Mouse (Mus musculus) brain, adult 2 months (tissue): ENCODE results near the gene Aff4.

Experiments used
- DNase-seq: peaks from one replicate; pipeline ENCODE4 v3.0.0; 2011; ENCODE audit warnings: low read depth, low spot score

Gene Aff4

DNA sequence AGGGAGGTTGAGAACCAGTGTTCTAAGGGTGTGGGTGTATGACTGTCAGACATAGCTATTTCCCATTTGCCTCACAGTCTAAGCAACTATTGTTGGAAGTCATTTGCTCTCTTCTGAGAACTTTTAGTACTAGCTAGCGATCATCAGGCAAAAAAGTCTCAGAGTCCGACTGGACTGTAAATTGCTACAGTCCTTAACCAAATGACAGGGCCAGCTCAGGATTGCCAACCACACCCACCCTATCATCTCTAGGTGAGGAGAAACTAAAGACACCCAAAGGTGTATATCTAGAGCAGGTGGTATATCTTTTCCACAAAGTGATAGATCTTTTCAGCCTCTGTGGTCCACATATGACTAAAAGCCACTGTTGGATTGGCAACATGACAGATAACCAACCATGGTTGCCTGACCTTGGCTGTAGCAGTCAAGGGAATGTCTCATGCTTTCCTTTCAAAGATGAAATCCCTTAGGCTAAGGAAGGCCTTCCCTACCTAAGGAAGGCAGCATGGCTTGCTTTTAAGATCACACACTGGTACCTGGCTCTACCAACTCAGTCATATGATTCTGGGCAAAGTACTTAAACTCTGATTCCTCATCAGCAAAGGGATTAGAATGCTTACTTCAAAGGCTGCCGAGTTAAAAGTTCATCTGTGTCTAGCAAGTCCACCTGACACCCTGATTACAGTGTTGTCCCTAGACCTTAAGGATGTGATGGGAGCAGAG, 77.5 kb downstream of the Aff4 start:
- DNase-seq = no peak

DNA sequence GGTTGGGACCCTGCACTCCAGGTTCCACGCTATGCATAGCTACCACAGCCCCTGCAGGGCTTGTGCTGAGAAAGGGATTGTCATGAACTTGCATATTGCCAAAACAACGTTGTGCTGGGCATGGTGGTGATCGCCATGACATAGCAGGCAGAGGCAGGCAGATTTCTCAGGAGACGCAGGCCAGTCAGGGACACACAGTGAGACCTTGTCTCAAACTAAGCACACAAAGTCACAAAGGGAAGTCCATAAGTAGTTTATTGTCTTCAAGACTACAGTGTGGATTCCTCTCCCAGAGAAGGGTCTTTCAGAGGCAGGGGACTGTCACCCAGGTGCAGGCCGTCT, 78.1 kb downstream of the Aff4 start:
- DNase-seq = no peak

DNA sequence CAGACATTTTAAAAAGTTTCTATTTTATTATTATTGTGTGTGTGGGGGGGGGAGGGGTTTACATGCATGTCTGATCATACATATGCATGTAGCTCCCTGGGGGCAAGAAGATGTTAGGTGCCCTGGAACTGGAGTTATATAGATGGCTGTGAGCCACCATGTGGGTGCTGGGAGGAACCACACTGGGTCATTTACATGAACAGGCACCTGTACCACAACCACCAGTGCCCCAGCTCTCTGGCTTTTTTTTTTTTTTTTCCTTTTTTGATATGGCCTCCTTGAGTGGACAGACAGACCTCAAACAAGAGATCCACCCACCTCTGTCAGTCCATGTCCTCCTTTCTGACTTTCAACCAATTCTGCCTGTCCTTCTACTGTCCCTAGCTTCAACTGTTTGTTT, 78.5 kb downstream of the Aff4 start:
- DNase-seq = no peak

DNA sequence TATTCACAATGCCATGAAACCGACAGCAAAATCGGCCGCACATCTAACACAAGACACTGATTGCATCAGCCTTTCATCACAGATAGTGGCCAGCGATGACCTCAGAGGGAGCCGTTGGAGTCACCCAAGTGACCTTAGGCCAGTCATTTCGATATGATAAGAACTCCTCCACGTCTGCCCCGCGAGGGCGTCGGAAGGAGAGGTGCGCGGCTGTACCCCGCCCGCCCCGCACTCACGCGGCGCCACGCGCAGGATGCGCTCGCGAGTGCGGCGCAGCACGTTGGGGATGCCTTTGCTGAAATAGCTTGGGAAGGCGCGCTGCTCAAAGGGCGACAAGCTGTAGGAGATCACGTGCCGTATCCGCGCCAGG, 79.7 kb downstream of the Aff4 start:
- DNase-seq = no peak

DNA sequence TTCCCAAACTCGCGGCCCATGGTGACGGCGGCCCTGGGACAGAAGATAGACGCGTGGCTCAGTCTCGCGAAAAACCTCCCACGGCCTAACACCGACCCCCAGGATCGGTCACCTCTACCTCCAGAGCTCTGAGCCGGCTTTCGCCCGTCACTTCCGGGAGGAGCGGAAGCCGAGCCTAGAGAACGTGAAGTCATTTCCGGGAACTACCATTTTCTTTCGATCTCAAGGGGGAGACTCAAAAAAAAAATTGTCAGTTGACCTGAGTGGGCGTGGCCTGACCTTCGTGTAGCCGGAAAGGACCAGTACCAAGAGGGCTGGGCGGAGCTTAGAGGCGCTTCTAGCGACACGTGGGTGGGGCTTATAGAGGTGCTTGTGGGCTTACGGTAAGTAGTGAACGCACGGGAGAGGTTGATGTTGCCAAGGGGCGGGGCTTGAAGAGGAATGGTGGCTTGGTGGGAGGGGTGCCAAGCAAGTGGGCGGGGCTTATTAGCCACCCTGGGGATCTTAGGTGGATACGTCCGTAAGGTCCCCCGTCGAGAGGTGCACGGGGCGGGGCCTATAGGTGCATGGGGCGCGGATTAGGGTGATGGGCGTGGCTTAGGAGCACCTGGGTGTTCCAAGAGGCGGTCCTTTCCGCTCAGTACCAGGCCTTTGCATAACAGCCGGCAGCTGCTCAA, 80.2 kb downstream of the Aff4 start, which contains the start of the genes Uqcrq and Gdf9:
Uqcrq (minus strand) TSS at position 162 of the 677 bp plus-strand sequence.
Gdf9 (plus strand) TSS at position 354 of the 677 bp plus-strand sequence.
- peak; percentile 100 for DNase-seq

DNA sequence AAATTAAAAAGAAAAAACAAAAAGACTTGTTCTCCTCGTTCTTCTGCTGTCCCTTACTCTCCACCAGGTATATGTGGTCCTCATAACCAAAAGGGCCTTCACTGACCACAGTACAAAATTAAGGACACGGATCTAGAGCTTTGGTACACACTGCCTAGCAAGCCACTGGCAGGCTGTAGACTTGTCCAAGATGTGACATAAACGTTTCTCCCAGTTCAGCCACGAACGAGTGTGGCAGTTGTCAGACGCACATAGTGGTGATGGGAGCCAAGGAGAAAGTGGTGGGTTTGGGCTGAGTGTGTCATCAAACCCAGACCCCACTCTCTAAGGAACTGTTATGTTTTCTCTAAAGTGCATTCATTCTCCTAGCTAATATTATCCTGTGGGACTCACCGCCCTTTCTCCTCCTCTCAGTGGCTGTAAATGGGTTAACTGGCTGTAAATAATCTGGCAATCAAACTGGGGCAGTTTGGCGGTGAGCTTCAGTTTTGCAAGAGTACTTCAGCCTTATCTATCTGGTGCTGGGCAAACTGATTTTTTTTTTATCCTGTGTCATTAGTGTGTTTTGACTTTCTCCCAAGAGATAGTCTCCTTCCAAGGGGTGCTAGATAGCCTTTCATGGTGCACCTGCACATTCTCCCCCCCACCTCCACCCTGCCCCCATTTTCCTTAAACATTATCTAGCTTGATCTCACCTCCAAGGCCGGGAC, 80.9 kb downstream of the Aff4 start:
- DNase-seq = peak; percentile 27

DNA sequence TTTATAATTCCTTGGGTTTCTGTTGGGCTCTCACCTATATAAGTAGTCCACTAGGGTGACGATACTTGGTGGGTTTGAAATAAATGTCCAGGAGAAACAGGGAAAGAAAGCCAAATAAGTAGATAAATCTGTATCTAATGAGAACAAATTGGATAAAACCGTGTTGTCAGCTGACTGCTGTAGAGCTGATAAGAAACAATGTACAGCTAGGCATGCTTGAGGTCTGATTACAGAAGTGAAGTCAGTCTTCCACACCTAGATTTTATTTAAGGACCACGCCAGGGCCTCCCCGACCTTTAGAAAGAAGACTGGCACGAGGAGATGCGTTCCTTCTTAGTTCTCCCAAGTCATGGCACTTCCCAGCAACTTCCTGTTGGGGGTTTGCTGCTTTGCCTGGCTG, 82.4 kb downstream of the Aff4 start:
- DNase-seq = no peak

DNA sequence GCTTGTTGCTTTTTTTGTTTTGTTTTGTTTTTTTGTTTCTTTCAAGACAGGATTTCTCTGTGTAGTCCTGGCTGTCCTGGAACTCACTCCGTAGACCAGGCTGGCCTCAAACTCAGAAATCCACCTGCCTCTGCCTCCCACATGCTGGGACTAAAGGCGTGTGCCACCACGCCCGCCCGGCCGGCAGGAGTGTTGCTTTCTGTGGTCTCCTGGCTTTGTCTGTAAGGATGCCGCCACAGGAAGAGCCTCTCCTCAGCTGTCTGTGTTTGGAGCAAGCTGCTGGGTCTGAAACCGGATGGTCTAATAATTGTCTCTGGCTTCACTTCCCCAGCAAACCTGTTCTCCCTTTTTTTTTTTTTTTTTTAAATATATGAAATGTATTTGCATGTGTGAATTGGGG, 84.9 kb downstream of the Aff4 start:
- DNase-seq = no peak

DNA sequence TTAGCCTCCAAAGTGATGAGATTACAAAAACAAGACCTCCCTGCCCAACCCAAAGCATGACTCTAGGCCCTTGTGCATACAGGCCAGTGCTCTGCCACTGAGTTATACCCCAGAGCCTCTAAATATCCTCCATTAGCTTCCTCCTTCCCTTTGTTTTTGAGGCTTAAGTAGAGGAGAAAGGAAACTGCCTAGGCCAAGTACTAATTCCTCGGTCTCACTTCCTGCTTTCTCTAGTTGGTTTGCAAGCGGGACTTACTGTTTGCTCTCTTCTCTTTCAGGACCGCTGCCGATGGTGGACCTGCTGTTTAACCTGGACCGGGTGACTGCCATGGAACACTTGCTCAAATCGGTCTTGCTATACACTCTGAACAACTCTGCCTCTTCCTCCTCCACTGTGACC, 85.7 kb downstream of the Aff4 start:
- no peak for DNase-seq

DNA sequence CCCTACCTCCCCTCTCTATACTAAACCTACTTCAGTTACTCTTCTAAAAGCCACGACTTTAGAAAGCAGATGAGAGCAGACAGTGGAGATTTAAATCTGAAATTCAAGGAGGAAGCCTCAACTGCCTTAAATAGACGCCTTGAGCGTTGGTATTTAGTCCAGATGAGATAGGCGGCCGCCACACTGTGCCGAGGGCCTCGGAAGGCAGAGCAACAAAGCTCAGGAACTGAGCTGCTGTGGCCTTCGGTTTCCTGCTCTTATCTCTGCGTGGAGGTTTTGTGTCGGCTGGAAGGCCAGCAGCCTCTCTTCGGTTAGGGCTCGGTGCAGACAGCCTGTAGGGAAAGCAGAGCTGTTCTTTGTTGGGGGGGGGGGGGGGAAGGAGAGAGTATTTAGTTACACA, 91.3 kb downstream of the Aff4 start:
- DNase-seq = no peak

DNA sequence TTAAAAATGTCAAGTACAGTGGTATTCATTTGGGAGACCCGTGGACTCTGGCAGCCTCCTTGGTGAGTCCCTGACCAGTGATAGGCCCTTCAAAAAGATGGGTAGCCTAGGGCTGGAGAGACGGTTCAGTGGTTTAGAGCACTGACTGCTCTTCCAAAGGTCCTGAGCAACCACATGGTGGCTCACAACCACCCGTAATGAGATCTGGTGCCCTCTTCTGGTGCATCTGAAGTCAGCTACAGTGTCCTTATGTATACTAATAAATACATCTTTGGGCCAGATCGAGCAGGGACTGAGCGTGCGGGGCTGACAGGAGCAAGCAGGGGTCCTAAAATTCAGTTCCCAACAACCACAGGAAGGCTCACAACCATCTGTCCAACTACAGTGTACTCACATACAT, 93.2 kb downstream of the Aff4 start:
- DNase-seq = no peak

DNA sequence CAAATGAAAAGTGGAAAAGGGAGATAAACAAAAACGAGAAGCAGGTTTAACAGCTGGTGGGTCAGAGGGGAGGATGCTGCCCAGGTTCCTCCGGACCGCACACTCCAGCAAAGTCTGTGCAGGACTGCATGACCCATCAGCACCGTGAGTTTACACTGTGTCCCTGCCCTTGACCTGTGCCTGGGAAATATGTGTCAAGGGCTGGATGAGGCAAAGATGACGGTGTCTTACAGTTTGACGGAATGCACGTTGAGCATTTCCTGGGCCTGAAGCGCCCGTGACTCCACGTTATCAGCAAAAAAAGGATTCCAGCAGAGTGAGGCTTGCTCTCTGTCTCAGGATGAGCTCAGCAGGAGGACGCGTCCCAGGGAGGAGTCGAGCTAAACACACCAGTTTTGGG, 94.9 kb downstream of the Aff4 start:
- no peak for DNase-seq

DNA sequence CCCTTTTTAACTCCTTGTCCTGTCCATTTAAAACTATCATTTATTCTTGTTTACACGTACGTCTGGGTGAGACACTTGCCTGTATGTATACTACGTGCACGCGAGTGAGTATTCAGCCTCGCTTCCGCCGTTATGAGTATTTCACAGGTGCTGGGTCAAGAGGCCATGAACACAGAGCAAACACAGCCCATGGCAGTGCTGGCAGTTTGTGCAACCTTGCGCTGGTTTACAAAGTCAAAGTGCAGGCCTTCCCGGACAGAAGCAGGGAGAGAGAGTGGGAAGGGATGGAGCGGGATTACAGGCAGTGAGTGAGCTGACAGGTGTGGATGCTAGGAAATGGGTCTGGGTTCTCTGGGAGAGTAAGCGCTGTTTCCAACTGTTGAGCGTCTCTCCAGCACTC, 95.5 kb downstream of the Aff4 start:
- no peak for DNase-seq

DNA sequence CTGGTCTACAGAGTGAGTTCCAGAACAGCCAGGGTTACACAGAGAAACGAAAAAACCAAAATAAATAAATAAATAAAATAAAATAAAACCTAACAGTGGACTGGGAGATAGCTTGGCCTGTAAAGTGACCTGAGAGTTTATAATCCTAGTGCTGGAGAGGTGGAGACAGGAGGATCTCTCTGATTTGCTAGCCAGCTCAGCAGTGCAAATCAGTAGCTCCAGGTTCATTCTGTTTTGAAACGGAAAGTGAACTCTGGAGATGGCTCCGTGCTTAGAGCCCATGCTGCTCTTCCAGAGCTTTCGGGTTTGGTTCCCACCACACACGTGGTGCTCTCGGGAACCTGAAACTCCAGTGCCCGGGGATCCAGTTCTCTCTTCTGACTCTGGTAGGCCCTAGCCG, 97.4 kb downstream of the Aff4 start:
- DNase-seq = no peak

DNA sequence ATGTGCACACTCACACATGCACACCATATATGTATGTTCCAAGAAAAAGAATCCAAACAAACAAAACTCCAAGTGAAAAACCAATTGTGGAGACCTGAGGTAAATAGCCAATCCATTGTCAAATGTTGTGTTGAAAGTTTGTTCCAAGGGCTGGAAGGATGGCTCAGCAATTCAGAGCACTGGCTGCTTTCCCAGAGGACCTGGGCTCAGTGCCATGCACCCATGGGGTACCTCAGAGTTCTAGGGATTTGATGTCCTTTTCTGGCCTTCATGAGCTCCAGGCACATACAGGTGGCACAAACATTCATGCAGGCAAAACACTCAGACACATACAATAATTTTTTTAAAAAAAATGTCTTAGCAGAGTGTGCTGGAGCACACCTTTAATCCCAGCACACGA, 97.9 kb downstream of the Aff4 start:
- DNase-seq = peak; percentile 90

DNA sequence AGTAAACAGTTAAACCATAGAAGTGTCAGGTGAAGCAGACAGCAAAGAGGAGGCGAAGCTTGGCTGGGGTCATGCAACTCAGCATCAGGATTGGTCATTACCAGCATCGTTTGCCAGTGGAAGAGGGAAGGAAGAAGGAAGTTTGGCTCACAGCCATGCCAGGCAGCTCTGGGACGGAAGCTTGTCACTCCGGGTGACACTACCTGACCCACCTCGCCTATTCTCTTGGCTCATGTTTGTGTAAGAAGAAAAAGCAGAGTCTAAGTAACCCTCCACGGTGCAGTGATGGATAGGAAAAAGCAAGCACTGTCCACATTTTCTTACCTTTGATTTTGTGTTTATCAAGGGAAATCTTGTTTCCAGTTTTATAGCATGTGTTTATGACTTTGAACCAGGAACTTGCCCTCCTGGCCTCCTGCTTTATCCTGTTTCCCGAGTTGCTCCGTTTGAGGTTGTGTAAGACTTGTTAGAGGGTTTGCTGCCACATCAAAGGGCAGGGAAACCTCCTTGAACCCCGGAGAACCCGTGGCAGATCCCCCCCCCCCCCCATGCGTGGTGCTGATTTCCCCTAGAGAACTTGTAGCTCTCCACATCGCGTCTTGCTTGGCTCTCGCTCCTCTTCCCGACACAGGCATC, 99.6 kb downstream of the Aff4 start:
- no peak for DNase-seq

DNA sequence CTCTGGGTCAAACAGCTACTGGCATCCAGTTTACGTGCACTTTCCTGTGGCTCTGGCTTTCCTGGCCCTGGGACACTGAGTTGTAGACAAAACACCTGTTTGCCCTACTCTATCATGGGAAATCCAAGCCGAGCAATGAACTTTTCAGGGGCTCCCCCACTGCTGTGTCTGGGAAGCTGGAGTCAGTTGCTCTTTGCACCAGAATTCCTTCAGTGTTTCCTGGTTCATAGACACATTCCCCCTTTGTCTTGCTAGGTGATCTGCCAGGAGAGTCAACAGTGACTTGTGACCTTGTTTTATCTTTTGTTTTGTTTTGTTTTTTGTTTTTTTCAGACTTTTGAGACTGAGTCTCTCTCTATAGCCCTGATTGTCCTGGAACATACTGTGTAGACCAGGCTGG, 100.7 kb downstream of the Aff4 start:
- DNase-seq = no peak

DNA sequence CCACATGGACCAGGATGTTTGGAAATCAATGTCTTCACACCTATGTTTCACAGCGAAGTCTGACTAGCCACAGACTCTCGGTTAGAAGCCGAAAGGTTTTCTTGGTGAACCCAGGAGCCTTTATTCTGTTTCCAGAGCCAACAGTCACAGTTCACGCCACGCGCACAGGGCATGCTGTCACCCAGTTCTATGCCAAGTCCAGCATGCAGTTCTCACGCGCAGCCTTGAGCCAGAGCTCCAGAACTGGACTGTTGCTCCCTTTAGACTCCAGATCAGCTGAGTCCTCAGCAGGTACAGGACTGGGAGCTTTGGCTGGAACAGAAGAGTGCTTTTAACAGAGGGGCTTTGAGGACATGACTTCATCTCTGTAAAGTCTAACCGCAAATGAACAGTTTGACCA, 101.8 kb downstream of the Aff4 start:
- DNase-seq = peak; percentile 76

DNA sequence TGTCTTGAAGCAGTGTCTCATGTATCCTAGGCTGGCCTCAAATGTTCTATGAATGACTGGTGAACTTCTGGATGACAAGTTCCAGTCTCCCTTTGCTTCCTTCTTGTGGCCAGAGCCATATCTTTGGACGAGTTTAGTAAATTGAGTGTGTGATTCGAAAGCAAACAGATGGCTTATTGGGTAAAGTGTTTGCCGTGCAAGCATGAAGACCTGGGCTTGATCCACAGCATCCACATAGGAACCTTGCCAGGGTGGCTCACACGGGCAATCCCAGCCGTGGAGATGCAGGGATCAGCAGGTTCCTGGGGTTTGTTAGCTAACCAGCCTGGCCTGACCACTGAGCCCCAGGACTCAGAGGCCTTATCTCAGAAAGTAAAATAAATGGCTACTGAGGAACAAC, 102.4 kb downstream of the Aff4 start:
- no peak for DNase-seq

DNA sequence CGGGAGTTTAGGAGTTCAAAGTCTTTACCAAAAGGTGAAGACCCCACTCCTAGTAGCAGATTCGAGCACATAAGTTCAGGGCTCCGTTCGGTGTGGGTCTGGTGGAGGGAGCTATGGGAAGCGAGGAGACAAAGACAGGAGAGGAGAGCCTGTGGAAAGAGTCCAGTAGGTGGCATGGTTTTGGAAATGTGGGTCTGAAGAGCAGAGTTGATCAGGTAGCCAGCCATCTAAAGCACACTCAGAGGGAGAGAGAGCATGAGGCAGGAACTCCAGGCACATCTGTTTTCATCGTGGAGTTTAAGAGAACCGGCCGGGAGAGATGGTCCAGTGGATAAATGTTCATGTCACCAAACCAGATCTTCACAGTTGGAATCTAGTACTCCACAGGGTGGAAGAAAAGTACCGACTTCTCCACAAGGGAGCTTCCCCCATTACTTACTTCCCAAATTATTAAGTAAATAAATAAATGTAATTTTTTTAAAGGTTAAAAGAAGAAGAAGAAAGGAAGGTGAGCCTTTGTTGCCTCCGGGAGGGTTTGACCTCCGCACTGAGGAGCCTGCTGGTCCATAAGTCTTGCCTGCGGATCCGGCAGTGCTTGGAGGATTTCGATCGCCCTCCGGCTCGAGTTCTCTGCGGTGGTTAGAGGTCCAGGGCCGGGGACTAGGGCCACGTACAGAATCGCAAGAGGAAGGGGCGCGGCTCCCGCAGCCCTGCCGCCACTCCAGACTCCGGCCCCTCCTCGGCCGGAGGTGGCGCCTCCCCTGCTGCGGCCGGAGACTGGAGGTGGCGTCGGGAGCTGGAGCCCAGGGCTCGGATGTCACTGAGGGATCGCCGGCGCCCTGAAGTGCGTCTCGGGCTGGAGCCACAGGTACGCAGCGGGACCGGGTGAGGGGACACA, 106.1 kb downstream of the Aff4 start, which contains the start of the genes Gm10447 and Shroom1:
Gm10447 (minus strand) TSS at position 637 of the 898 bp plus-strand sequence.
Shroom1 (plus strand) TSS at position 732 of the 898 bp plus-strand sequence.
- peak; percentile 78 for DNase-seq

DNA sequence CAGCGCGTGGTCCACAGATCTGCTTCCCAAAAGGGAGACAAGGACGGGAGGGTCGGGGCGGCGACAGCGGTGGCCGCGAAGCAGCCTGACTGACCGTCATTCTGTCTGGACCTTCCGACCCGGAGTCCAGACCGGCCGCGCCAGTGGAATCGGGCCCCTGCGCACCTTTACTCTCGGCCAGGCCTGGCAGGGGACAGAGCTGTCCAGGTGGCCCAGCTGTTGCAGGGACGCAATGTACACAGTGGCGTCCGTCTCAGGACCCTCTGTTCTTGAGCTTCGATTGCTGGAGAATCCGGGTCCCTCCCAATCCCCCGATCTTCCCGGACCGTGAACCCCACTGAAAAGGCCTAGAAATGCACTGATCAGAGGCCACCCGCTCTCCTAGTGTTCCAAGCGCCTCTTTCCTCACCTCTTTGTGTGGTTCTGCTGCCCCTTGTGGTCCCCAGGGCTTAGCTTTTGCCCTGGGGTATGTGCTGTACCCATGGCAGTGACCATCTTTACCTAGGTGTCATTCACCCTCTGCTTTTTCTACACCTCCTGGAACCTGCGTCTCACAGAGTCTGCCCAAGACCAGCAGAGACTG, 106.8 kb downstream of the Aff4 start:
- no peak for DNase-seq
